Mouse (Mus musculus) CD8-positive naive resting alpha-beta T cell, adult 57 days (primary cell): ENCODE measurements around the gene Nr0b1. TPM values are rescaled to one million over a fixed set of nuclear protein-coding genes. Genes with fewer than 3 reads are reported as not detected.

Experiments
- total RNA-seq: library from RNA; stranded (reverse); gene quantifications from one replicate; pipeline ENCODE4 v1.2.4, GENCODE M21; 2023

Nr0b1 gene
- total RNA-seq = not detected

GRCm38 (mm10) chrX:86191614-86192419, at the start of gene Nr0b1:
Gene Nr0b1, plus strand, starts transcription at chrX:86191764.

Other genes starting within 250 kb of the Nr0b1 start
- gene Samt3, start 147.6 kb upstream of the Nr0b1 start, total RNA-seq = not detected
- not detected for gene Mageb4, start 113.3 kb downstream of the Nr0b1 start, total RNA-seq